Mouse (Mus musculus) MEL (cell line): ENCODE results near the gene Fcgr1.

Experiments
- CTCF ChIP-seq, 3 experiments: IDR thresholded peaks in 2 of 3; conservative IDR thresholded peaks in 1 of 3; 2 replicates each; pipeline ENCODE4 v1.5.1; 2011 to 2012; ENCODE audit warnings: low read length in 3 of 3, low read depth in 2 of 3, mild to moderate bottlenecking in 2 of 3, improper control_type of control experiment in 1 of 3, inconsistent platforms in 1 of 3, mixed read lengths in 1 of 3, moderate library complexity in 1 of 3; ENCODE audit not compliant: control insufficient read depth in 1 of 3, insufficient read depth in 1 of 3, poor library complexity in 1 of 3, severe bottlenecking in 1 of 3
- EP300 ChIP-seq, 2 experiments: IDR thresholded peaks; 2 replicates each; pipeline ENCODE4 v1.6.1; 2011; ENCODE audit warnings: improper control_type of control experiment in 2 of 2, low read length in 2 of 2, low read depth in 1 of 2, mild to moderate bottlenecking in 1 of 2
- MAZ ChIP-seq: IDR thresholded peaks from 2 replicates; pipeline ENCODE4 v1.6.1; 2012; ENCODE audit warnings: low read depth, mild to moderate bottlenecking, inconsistent platforms, low read length, improper control_type of control experiment

DNA sequence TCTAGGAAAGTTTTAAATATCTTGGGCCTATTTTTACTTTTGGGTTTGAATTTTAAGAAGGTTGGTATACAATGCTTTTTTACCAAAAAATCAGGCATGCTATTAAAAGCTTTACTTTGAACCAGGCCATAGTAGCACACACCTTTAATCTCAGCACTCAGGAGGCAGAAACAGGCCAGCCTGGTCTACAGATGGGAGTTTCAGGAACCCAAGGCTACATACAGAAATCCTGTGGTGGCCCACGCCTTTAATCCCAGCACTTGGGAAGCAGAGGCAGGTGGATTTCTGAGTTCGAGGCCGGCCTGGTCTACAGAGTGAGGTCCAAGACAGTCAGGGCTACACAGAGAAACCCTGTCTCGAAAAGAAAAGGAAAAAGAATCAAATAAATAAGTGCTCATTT is 26.2 kb downstream of the Fcgr1 start:
- no peak for TF ChIP-seq CTCF (IDR thresholded peaks at IDR 0.05 in 2 of 3, conservative IDR thresholded peaks at IDR 0.05 in 1 of 3; ENCODE audit: control insufficient read depth in 1 of 3, insufficient read depth in 1 of 3, low read depth in 2 of 3, low read length in 3 of 3, poor library complexity in 1 of 3, severe bottlenecking in 1 of 3)
- TF ChIP-seq MAZ, result no peak
- TF ChIP-seq EP300 (IDR thresholded peaks at IDR 0.05; ENCODE audit: low read depth in 1 of 2, low read length in 2 of 2), result no peak
